Mouse (Mus musculus) cerebral cortex, adult 2 months (tissue): ENCODE data around the gene Osbpl9.

Experiments
- WGBS: fragments of 180-500 bp; shearing (Covaris S2); methylation state at CpG from one replicate; pipeline ENCODE4 v1.1.7; 2018; 5-methylcytosine and 5-hydroxymethylcytosine counted together

The Osbpl9 gene

DNA sequence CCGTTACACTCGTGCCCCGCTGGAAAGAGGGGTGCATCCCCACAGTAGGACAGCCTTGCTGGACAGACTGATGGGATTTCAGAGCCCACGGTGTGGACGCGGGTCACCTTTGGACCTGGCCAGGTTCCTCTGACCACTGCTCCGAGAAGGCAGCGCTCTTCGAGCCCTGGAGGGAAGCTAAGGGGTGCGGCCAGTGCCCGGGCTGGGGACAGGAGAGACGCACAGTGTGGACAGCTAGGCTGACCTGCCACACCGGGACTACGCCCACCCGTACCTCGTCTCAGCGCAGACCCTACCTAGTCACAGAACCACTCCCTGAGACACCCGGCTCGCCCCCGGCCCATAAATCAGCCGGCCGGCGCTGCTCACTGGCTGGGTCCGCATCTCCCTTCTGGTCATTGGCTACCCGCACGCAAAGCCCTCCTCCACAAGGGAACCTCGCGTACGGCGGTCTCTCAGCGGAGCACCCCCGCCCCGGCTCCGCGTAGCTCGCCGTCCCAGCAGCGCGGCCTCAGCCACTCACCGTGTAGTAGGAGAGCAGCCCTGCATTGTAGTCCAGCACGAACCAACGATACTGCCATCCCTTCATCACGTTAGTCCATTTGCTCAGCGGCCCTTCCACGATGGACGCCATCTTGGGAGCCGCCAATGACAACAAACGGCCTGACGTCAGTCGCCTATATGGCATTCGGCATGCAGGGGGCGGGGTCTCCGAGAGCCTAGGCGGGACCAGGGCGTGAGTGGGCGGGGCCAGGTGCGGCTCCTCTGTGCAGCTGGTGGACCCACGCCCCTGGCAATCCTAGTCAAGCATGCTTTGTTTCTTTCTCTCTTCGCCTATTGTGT lies at the start of gene Osbpl9:
Osbpl9 (minus strand) TSS at position 691 of the 843 bp plus-strand sequence.
- WGBS, result under 1% methylated on average over 59 of the region's 59 CpGs

GRCm38 (mm10) chr4:109251605-109252004 lies 49.5 kb upstream of the Osbpl9 start:
- 60% methylated on average over 3 of the region's 3 CpGs for WGBS

DNA sequence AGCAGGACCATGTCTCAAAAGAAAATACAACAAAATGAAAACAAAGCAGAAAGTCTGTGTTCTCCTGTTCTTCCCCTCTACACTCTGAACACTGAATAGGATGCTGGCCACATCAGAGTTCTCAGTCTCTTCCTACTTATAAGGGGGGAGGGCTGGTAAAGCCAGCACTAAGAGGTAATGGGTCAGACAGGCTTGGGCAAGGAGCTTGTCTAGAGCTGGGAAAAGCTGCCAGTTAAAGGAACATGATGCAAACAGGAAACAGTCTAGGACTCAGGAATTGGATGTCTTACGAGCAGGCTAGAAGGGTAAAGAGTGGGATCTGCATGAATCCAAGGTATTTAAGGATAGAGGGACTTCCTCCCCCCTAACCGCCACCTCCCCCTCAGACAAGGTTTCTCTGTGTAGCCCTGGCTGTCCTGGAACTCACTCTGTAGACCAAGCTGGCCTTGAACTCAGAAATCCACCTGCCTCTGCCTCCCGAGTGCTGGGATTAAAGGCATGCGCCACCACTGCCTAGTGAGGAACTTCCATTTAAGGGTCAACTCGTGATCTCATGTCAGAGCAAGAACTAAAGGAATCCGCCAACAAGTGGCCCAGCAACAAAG lies 43.0 kb upstream of the Osbpl9 start:
- 89% methylated on average over 6 of the region's 6 CpGs for WGBS

DNA sequence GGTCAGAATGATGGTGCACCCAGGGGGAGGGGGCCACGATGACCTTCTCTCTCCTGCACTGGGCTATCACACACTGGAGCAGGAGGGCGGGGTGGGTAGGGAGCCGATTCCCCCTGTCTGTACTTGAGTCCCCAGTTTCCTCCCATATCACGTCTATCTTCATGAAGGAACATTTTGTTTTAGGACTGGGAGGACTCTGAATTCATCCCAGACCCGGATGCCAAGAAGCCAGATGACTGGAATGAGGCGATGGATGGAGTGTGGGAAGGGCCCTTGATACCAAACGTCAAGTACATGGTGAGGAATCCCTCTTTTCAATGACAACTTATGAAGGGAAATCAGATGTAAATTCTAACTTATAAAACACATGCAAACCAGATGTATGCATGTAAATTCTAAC lies 42.4 kb upstream of the Osbpl9 start:
- 91% methylated on average over 7 of the region's 7 CpGs for WGBS

- 63% methylated on average over 4 of the region's 4 CpGs for WGBS
These were observed 39.9 kb upstream of the Osbpl9 start for GRCm38 (mm10) chr4:109241934-109242333.

GRCm38 (mm10) chr4:109238428-109239268 lies 36.6 kb upstream of the Osbpl9 start:
- 82% methylated on average over 24 of the region's 24 CpGs for WGBS

GRCm38 (mm10) chr4:109236186-109236879 lies 34.3 kb upstream of the Osbpl9 start:
- 73% methylated on average over 7 of the region's 7 CpGs for WGBS

- WGBS, result 56% methylated on average over 9 of the region's 9 CpGs
These were observed 32.8 kb upstream of the Osbpl9 start for GRCm38 (mm10) chr4:109234806-109235350.

GRCm38 (mm10) chr4:109234185-109234584 lies 32.1 kb upstream of the Osbpl9 start, which contains the start of gene Calr4:
Gene Calr4 (plus strand): TSS chr4:109234485.
- WGBS, result 86% methylated on average over 2 of the region's 2 CpGs

DNA sequence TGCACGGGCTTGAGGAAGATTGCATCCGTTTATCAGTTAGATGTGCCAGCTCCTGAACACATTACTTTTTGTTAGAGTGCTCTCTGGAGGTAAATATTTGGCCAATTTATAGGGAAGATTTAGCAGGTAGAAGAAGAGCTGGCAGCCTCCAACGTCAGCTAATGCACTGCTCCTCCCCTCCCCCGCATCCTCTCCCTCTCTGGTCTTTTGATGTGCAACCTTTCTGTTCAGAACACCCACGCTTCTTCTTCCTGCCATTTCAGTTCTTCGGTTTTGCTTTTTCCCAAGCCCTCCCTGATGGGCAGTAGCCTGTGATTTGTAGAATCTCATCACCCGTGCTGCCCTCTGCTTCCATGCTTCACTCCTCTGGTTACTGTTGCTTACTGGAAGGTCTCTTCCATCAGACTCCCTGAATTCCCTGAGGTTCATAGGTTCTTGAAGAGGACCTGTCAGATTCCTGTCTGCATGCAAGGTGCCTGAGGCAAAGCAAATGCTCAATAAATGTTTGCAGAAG lies 27.8 kb upstream of the Osbpl9 start:
- WGBS, result 50% methylated on average over 7 of the region's 7 CpGs

GRCm38 (mm10) chr4:109226071-109226470 lies 24.0 kb upstream of the Osbpl9 start:
- WGBS, result 51% methylated on average over 5 of the region's 5 CpGs

DNA sequence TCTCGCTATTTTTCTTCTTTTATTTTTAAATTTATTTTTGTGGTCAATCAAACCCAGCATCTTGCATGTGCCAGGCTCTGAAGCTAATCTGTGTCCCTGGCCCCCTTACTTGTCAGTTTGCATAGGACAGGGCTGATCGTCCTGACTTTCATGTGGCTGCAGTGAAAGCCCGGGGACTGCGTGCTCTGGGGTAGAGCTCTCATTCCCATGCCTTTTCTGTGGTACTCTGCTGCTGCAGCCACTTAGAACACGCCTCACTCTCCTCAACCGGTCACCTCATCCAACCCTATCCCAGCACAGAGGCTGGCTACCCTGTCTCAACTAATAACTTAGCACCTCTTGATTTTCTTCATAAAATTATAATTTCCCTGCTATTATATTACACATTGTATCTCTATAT lies 23.5 kb upstream of the Osbpl9 start:
- 64% methylated on average over 6 of the region's 6 CpGs for WGBS

GRCm38 (mm10) chr4:109224762-109225552 lies 22.9 kb upstream of the Osbpl9 start:
- 38% methylated on average over 13 of the region's 13 CpGs for WGBS

GRCm38 (mm10) chr4:109222001-109222400 lies 19.9 kb upstream of the Osbpl9 start:
- 86% methylated on average over 3 of the region's 3 CpGs for WGBS

GRCm38 (mm10) chr4:109220441-109220940 lies 18.4 kb upstream of the Osbpl9 start:
- 88% methylated on average over 14 of the region's 14 CpGs for WGBS

GRCm38 (mm10) chr4:109218008-109218407 lies 15.9 kb upstream of the Osbpl9 start:
- WGBS, result 88% methylated on average over 7 of the region's 7 CpGs

GRCm38 (mm10) chr4:109213986-109214385 lies 11.9 kb upstream of the Osbpl9 start:
- WGBS, result 89% methylated on average over 3 of the region's 3 CpGs

DNA sequence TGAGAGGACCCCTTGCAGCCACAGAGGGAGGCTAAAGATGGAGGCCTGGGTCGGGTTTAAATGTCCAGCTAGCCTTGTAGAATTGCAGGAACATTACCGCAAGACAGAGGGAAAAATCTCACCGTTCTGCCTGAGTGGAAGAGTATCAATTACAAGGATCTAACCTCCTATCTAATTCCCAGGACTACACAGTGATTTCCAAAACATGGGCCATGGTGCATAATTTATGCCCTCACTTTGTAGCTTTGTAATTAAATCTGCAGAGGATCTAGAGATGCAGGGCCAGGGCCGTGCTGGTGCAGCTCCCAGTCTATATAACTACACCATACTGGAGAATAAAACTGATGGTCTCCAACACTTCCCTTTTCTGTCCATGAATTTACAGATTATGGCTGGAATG lies 8.8 kb upstream of the Osbpl9 start:
- WGBS, result 74% methylated on average over 4 of the region's 4 CpGs

GRCm38 (mm10) chr4:109210253-109210652 lies 8.2 kb upstream of the Osbpl9 start:
- 75% methylated on average over 2 of the region's 2 CpGs for WGBS

DNA sequence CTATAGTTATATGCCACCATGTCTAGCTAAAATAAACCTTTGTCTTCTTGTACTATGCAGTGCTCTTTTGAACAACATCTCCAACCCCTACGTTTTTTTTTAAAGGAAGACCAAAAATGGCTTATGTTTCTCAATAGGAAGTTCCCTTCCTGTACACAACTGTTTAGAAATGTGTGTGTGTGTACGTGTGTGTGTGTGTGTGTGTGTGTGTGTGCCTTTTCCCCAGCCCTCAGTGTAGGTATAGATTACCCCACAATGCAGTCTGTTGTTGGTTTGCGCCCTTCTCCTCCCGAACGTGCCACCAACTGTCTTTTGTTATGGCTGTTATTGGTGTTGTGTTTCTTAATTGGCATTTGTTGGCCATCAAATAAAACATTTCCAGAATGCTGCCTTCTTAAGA lies 5.5 kb upstream of the Osbpl9 start:
- 80% methylated on average over 5 of the region's 5 CpGs for WGBS
